Mouse (Mus musculus) left cerebral cortex, adult 9 months (tissue): Measurements from ENCODE around the gene Sgtb.

Source experiments
- DNase-seq, 2 experiments: peaks; one replicate each; pipeline ENCODE4 v3.0.0; 2022; ENCODE audit warnings: low spot score in 2 of 2

The Sgtb gene

DNA sequence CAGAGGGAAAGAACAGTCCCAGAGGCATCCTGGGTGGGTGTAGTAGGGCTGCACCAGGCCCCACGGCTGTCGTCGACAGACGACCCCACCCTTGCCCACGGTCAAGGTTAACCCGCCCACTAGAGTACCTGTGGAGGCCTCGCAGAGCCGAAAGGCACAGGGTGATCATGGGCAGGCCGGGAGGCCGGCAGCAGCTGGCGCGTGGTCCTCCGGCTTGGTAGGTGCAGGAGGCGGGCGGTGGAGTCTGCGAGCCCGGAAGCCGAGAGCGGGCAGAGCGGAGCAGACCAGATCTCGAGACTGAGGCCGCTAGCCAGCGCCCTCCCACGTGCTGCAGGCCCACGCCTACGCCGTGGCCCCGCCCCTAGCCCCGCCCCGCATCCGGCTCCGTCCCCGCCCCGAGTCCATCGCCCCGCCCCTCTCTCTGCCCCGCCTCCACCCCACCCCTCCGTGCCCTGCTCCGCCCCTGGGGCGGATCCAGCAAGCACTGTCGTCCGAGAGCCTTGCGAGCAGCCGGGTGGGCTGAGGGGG lies at the start of gene Sgtb, which contains the start of gene Nln:
Sgtb (plus strand) TSS at position 454 of the 528 bp plus-strand sequence.
Nln (minus strand) TSS at position 327 of the 528 bp plus-strand sequence.
- peak; percentile 65 to 77 for DNase-seq

DNA sequence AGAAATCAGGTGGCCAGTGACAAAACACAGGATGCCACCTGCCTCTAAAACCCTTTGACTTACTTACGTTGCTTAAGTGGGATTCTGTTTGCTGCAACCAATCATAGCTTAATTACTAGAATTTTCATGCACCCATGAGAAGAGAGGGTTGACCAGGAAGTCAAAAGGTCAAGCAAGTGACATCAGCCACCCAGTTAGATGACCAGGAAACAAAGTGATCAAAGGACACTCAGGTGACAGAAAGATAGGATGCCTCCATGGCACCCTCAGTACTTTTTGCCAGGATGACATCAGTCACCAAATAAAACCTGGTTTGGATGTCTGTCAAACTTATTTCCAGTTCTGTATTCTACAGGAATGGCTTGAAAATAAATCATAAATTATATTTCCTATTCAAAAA lies 49.3 kb upstream of the Sgtb start:
- no peak for DNase-seq

- no peak for DNase-seq
Measured at GRCm38 (mm10) chr13:104061975-104062750, 47.4 kb upstream of the Sgtb start.

DNA sequence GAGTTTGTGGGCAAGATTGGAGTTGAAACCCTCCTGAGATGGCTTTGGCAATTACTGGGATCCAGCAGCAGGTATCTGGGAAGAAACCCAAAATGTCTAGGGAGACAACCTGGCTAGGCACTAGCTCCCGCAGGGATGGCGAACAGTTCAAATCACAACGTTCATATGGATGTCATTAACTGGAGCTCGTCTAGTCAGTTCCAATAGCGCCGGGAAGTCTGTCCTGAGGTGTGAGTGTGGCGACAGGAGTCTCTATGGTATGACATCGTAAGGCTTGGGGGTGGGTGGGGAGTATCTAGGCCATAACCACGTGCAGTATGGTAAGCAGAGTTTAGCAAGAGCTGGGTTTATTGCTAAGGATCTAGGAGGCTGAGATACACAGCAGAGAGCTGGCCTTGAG lies 46.5 kb upstream of the Sgtb start:
- no peak for DNase-seq

GRCm38 (mm10) chr13:104065649-104066347 lies 43.7 kb upstream of the Sgtb start:
- no peak for DNase-seq

DNA sequence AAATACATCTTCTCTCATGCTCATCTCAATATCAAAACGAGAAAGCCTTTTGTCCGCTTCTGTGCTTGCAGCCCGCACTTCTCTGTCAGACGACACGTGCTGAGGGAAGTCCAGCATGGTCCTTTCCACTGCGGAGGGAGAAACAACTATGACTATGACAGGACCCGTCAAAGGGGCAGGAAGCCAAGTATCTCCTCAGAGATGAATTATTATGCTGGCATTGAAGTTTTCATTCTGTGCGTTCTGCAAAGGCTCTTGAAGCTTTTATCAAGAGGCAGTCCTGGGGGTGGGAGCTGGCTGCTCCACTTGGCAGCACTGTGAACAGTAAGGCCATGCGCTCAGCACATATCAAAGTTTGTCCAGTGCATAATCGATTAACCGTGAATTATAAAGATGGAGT lies 40.3 kb upstream of the Sgtb start:
- no peak for DNase-seq

GRCm38 (mm10) chr13:104070703-104071102 lies 38.8 kb upstream of the Sgtb start:
- no peak for DNase-seq

- peak; percentile 23 to 28 for DNase-seq
Measured at GRCm38 (mm10) chr13:104072351-104072750, 37.2 kb upstream of the Sgtb start.

GRCm38 (mm10) chr13:104074230-104074629 lies 35.3 kb upstream of the Sgtb start:
- no peak for DNase-seq

GRCm38 (mm10) chr13:104074731-104075130 lies 34.8 kb upstream of the Sgtb start:
- DNase-seq: no peak

DNA sequence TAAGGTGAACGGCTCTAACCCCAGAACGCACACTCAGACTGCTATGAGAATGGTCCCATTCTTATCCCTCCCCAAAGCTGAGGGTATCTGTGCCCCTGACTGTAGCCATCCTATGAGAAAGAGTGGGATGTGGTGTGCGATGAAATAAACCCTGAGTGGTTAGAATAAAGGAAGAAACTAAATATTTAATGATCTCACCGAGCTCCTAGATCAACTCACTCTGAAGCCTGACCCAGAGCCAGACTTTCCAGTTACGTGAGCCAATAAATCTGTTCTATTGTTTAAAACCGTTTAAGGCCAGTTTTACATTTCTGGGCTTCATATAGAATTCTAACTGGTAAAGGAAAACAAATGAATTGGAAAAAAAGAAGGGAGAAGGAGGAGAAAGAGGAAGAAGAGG lies 32.5 kb upstream of the Sgtb start:
- no peak for DNase-seq

- DNase-seq: no peak
Measured at GRCm38 (mm10) chr13:104082504-104082903, 27.0 kb upstream of the Sgtb start.

GRCm38 (mm10) chr13:104084600-104084999 lies 24.9 kb upstream of the Sgtb start:
- no peak for DNase-seq

- no peak for DNase-seq
Measured at GRCm38 (mm10) chr13:104089387-104089786, 20.2 kb upstream of the Sgtb start.

GRCm38 (mm10) chr13:104091734-104092133 lies 17.8 kb upstream of the Sgtb start:
- DNase-seq: no peak

GRCm38 (mm10) chr13:104094531-104095385 lies 14.8 kb upstream of the Sgtb start:
- DNase-seq: no peak

DNA sequence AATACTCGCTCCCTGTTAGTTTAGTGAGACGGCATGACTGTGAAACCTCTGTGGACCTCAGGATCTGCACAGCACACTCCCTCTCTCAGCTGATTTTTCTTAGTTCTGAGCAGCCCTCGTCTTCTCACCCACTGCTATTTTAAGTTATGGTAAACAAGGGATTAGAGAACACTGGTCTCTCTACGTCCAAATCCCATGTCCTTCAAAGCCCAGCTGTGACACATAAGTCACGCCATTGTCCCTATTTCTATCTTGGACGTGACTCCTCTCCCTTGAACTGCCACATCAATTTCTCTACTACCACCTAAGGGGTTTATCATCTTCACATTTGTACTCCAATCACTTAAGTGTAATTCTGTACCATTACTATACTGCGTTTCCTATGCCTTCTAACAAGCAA lies 13.6 kb upstream of the Sgtb start:
- DNase-seq: no peak

DNA sequence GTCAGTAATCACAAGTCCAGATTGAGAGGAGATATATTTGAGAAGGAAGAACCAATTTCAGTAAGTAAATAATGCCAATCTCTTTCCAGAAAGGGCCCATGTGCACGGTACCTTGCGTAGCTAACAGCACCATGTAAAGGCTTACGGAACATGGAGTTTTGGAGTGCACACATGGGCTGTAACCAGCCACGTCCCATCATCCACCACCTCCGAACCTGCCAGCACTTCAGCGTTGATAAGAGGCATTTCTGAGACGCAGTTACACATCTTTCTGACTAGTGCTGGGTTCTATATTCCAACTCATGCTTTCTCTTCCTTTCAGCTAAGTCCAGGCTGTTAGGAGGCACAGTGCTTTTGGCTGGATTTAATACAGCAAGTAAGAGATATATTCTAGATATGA lies 12.4 kb upstream of the Sgtb start:
- no peak for DNase-seq

DNA sequence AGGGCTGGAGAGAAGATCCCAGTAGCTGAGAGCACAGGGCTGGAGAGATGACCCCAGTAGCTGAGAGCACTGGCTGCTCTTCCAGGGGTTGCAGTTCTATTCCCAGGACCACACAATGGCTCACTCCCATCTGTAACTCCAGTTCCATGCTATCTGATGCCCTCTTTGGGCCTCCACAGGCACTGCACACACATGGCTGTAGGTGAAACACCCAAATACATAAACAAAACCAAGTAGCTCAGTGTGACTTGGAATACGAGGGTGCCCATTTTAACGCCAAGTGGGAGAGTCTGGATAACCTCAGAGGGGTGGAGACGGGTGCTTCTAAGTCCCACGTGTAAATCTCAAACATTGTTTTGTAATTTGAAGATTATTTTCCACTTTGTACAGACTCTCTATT lies 9.1 kb upstream of the Sgtb start:
- DNase-seq: no peak

- no peak for DNase-seq
Measured at GRCm38 (mm10) chr13:104101606-104102235, 7.8 kb upstream of the Sgtb start.

DNA sequence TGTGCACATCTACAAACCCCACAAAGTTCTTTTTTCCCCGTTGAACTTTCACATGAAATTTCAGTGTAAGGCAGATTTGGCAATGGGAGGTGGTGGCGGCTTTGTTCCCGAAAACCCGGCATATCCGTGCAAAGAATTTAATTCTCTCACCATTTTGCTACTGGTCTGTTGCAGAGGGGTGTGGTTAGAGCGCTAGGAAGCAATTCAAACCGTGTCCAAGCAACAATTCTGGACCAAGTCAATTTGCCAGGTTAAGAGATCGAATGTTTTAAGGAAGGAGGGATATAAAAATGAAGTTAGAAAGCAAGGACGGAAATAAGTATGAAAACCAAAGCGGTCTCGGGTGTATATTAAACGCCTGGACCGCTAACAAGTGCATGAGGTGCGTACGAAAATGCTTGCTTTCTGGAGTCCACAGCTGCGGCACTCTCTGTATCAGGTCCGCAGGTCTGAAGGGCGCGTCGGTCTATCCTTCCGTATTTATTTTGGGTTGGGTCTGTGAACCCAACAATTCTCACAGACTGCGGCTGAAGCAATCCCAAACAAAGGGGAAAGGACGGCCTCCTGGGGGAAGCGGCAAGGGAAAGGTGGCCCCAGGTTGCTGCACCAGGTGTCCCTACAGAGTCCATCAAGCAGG lies 772 bp upstream of the Sgtb start:
- DNase-seq: peak in 1 of 2 experiments; percentile 42
